Mouse (Mus musculus) frontal cortex, postnatal 10 days (tissue): ENCODE measurements around the gene Cldn5.
A peak's percentile ranks its signal among the peaks of the same experiment; 100 is the strongest.

Source experiments
- DNase-seq, 2 experiments: peaks; one replicate each; pipeline ENCODE4 v3.0.0; 2022; ENCODE audit warnings: low spot score in 2 of 2, mixed read lengths in 1 of 2

Gene Cldn5

DNA sequence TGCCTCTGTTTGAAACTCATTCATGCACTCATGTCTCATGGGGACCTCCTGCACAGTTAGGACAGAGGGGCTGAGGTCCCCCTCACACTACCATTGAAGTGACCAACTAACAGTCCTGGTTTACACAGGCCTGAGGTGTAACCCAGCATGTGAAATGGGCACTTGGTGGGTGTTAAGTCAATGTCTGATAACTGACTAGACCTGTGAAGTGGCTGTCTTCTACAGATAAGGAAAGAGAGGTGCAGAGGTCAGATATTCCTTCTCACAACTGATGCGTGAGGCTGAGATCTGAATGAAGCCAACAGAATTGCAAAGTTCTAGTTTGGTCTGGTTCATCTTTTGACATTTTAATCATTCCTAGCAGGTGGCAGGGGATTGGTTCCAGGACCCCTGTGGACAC, 8.8 kb downstream of the Cldn5 start:
- DNase-seq, result no peak

DNA sequence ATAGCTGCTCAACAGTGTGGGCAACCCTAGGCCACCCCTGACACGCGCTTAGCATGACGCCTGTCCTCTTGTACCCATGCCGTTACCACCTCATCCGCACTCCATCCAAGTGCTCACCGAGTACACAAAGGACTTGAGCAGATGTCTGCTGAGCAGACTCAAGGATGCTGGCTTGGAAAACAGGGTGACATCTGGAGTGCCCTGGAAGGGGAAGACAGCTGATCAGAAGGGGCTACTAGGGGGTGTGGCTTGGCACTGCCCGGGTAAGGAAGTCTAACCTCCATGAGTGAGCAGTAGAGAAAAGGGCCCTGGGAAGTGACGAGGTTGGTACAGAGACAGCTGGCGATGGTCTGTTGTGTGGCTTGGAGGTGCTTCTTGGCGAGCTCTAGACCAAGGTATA, 10.0 kb downstream of the Cldn5 start:
- no peak for DNase-seq

DNA sequence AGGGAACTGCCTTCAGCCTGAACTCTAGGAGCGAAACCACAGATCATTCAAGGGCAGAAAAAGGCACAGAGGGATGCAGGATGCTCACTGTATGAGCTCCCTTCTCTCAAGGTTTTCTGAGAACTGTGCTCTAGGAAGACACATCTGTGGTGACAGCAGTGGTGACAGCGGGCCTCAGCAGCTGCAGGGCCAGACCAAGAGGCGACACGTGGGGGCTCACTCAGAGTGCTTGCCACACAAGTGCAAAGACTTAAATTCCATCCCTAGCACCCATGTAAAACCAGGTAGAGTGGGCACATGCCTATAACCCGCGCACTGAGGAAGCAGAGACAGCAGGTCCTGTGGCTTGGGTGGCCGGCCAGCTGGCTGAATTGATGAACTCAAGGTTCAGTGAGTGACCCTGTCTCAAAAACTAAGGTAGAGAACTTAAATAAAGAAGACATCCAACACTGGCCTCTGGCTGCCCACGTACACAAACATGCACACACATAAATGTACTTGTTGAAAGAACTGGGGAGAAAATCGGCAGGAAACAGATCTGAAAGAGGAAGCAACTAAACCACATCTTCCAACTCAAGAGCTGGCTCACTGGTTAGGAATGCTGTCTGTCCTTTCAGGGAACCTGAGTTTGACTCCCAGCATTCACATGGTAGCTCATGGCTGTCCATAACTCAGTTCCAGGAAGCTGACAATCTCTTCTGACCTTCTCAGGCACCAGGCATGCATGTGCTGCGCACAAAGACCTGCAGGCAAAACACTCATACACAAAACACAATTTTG, 12.2 kb downstream of the Cldn5 start:
- no peak for DNase-seq

DNA sequence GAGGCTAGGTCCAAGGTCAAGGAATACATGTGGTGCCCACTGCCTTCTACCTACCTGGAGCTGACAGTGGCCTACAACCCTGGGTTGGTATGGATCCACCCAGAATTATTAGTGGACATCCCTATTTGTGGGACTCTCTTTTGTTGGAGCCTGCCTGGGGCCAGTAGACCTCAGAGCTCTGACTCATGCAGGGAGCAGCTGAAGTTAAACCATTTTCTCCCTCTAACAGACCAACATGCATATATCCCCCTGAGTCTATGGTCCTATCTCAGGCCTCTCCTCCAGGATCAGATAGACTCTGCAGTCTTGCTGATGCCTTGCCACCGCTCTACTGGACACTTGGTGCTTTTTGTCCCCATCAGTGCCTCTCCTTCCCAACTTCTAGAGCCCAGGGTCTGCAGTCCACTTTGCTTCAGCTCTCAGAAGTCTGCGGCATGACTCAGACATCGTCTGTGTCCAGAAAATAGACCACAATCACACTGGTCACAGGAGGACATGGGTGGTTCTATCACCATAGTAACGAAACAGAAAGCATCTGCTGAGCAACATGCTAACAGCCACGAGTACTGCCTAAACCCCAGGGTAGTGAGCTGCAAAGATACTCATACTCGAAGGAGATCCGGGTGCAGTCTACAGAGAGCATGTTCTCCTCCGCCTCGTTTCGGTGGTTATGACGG, 18.7 kb downstream of the Cldn5 start:
- DNase-seq, result peak in 1 of 2 experiments; percentile 25

DNA sequence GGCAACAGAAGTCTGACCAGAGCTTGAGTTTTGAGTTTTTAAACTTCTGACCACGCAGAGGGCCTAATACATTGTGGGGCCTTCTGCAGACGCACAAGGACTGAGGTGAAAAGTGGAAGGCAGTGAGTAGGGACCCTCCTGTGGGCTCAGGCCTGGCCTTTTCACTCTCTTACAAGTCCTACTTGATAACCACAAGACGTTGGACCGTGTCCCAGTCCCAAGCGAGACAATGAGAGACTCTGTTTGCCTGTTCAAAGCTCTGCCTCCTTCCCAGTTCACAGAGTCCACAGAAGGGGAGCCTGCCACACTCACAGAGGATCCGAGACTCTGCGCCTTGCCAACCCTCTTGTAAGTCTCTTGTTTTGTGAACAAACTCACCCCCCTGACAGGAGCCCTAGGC, 20.0 kb downstream of the Cldn5 start:
- DNase-seq, result no peak

DNA sequence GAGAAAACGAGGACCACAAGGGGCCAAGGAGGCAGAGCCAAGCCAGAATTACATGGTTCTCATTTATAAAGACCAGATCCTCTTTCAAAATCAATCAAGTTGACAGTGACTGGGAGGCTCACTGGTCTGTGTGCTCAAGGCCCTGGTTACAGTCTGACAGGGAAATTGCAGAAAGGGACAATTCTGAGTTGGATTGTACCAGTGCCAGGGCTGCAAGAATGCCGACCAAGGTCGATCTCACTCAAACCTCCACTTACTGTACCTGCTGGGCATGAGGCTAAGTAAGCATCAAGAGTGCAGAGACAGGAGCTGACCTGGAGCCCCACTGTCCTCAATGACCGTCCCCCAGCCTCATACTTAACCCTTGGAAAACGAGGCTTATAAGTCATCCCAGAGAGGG, 21.5 kb downstream of the Cldn5 start:
- DNase-seq, result no peak

DNA sequence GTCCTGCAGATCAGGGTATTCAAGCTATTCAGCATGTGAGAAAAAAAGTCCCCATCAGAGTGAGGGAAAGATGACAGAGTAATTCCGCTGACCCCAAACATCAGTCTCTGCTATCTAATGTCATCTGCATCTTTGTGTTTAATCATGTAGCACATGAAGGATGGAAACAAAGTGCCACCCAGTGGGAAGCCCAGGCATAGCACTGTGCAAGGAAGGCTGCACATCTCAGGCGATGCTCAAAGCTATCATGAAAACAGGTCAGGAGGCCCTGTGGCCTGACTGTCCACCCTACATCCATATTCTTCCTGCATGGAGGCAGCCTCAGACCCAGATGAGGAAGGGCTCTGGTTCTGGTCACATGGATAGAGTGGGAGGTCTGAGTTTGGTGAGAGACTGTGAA, 22.2 kb downstream of the Cldn5 start:
- peak; percentile 56 to 69 for DNase-seq

DNA sequence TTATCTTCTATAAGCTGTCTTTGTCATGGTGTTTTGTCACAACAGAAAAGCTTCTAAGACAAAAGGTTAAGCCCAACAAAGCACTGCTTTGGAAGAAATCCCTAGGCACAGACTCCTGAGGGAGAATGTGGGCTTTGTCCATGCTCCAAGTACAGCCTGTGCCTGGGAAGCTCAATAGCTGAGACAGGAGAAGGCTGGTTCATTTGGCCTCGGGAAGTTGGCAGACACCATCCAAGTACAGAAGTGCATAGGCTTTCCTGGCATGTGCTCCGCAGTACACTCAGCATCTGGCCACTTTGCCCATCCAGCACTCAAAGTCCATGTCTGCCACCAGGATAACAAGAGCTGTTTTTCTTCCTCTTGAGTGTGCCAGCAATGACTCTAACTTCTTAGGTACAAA, 29.1 kb downstream of the Cldn5 start:
- DNase-seq, result no peak

DNA sequence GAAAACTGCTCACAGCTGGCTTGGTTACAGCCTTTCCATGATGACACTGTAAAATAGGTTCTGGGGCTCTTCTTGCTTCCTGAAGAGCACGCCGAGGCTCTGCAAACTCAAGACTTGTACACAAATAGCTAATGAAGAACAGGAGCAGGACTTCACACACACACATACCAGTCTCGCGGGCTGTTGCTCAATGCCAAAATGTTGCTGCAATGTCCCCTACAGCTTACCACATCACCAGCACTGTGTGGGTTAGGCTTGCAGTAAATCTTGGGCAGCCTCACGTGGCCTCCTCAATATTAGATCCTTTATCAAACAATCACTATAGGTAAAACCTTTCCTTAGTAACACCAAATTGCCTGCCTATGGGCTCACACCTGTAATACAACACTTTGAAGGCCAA, 32.4 kb downstream of the Cldn5 start:
- DNase-seq, result no peak

DNA sequence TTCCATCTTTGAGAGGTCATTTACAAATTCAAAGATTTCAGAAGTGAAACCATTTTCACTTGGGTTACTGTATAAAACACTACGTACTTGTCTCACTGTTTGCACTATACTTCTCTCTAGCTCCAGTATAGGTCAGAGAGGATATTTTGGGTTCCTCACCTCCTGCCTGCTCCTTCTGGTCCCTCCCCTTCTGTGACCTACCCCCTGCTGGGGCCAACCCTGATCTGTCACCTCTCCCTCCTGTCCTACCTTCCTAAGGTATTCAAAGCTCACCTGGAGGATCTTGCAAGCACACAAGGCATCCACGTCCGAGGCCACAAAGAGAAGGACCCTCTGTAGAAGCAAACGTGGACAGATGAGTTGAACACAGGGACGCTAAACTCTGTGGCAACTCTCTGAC, 34.4 kb downstream of the Cldn5 start:
- DNase-seq, result no peak

DNA sequence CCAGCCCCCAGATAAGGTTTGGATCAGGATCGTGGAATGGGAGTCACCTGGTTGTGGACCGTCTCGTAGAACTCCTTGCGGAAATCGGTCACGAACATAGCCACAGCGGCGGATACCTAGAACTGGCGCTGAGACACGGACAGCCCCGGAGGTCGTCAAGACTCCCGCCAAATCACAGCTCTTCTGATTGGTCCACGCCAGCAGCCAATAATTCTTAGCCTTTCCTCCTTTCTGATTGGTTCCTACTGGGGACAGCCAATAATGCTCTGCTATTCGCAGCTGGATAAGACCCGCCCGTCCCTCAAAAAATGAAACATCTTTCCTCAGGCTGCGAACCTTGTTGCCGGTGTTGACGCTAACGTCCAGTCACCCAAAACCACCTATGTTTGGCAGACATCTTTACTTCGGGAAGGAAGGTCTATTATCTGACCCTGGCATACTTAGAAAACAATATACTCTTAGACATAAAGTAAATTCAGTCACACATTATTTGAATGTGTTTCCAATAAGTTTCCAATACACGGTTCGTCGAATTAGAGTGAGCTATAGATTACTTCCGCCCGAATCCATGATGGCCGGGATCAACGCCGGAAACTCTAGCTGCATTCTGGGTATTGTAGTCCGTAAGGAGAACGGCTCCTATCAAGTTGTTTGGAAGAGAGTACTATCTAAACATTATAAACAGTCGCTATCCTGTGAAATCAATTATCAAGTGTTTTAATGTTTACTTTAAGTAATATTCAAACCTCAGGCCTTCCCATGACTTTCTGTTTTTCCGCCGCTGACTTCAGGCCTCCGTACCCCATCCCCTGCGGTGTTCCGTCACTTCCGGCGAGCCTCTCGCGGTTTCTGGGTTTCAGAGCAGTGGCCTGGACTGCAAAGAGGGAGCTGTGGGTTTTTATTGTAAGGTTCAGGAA, 35.1 kb downstream of the Cldn5 start, which contains the start of the genes Ufd1 and Cdc45:
Gene Ufd1 (plus strand): TSS at position 312 of the 917 bp plus-strand sequence.
Gene Cdc45 (minus strand): TSS at position 520 of the 917 bp plus-strand sequence.
- peak; percentile 86 to 89 for DNase-seq

DNA sequence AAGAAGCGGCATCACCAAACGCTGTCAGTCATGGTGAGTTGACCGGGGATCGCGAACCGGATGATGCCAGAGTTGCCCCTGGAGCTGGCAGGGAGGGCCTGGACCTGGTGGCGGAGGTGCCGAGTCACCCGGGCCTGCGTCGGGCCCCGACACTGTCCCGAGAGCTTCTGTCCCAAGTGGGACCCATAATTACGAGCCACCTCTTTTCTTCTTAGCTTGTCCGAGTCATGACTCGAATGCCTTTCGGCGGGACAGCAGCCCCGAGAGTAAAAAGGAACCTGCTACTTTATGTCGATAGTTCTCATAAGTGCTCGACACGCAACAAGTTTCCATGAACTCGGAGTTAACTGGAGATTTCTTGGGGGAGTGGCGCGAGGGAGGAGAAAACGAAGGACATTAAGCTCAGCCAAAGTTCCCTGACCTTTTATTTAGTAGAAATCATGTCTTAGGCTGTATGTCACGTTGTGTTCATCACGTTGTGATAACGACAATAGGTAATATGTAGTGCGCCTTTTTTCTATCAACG, 35.8 kb downstream of the Cldn5 start:
- peak in 1 of 2 experiments; percentile 72 for DNase-seq

DNA sequence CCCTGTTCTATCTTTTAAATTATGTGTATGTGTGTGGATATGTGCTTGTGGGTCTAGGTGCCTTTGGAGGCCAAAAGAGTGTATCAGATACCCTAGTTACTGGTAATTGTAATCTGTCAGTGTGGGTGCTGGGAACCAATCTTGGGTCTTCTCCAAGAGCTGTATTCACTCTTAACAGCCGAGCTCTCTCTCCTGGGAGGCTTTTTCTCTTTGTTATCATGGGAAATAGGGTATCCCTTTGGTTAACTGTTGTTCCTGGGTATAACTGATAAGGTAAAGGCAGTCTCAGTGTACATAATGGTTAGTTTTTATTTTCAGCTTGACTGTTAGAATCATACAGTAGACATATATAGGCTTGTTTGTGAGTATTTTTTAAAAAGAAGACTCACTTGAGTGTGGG, 45.7 kb downstream of the Cldn5 start:
- DNase-seq, result no peak

DNA sequence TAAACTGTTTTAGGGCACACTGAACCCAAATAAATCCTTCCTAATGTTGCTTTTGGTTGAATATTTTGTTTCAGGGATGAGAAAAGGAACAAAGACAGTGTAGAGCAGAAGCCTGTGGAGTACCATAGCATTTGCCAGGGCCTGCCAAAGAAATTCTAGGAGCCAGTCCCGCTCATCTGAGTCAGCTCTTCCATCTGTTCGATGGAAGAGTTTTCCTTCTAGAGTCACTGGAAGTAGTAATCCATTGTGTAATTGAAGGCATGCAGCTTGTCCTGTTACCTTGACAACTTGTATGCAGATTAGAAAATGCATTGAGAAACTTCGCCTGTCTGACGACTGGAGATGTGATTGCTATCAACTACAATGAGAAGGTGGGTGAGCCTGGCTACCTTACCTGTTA, 46.3 kb downstream of the Cldn5 start:
- DNase-seq, result no peak
